Mouse (Mus musculus) midbrain, postnatal 0 days (tissue): ENCODE results near the gene Cnot4. TPM values are rescaled to one million over a fixed set of nuclear protein-coding genes. Genes with fewer than 3 reads are reported as not detected.
"Not testable (repeated sequence)": the region's sequence is repeated elsewhere in the genome, so short reads cannot be mapped to it uniquely, and the experiment has no call there.

Experiments
- ATAC-seq: fragments of 200-750 bp; cut with Nextera tagmentation; 2 replicates; pipeline ENCODE4 v1.8.0; 2017; ENCODE audit warnings: moderate number of reproducible peaks, mild to moderate bottlenecking, moderate TSS enrichment, moderate library complexity; ENCODE audit not compliant: low FRiP score
- DNase-seq: peaks from one replicate; pipeline ENCODE4 v3.0.0-alpha.2; 2015; ENCODE audit warnings: low spot score
- H3K27ac ChIP-seq: fragments of 300-500 bp; sonication (generic); 2 replicates; pipeline ENCODE4 v1.5.1; 2014; ENCODE audit warnings: low read depth, mild to moderate bottlenecking, low read length, mixed read lengths
- H3K27me3 ChIP-seq: fragments of 300-500 bp; sonication (generic); 2 replicates; pipeline ENCODE4 v1.6.1; 2014; ENCODE audit warnings: low read length, control low read depth, mixed read lengths; ENCODE audit not compliant: insufficient read depth
- H3K36me3 ChIP-seq: fragments of 300-500 bp; sonication (generic); 2 replicates; pipeline ENCODE4 v1.6.1; 2014; ENCODE audit warnings: low read length, control low read depth, mixed read lengths; ENCODE audit not compliant: insufficient read depth
- H3K4me1 ChIP-seq: fragments of 300-500 bp; sonication (generic); 2 replicates; pipeline ENCODE4 v1.6.1; 2014; ENCODE audit warnings: mild to moderate bottlenecking, control low read depth, antibody characterized with exemption, low read length, mixed read lengths; ENCODE audit not compliant: insufficient read depth
- H3K4me2 ChIP-seq: fragments of 300-500 bp; sonication (generic); 2 replicates; pipeline ENCODE4 v1.6.1; 2014; ENCODE audit warnings: low read depth, mild to moderate bottlenecking, low read length, mixed read lengths; ENCODE audit not compliant: poor library complexity, severe bottlenecking
- H3K4me3 ChIP-seq: fragments of 300-500 bp; sonication (generic); 2 replicates; pipeline ENCODE4 v1.5.1; 2014; ENCODE audit warnings: low read depth, mild to moderate bottlenecking, low read length, moderate library complexity
- H3K9ac ChIP-seq: fragments of 300-500 bp; sonication (generic); replicated peaks from 2 replicates; pipeline ENCODE4 v1.6.1; 2014; ENCODE audit warnings: mild to moderate bottlenecking, low read length, moderate library complexity, mixed read lengths; ENCODE audit not compliant: poor library complexity, severe bottlenecking
- H3K9me3 ChIP-seq: fragments of 300-500 bp; sonication (generic); 2 replicates; pipeline ENCODE4 v1.6.1; 2016; ENCODE audit warnings: low read length, control low read depth
- CTCF ChIP-seq: IDR thresholded peaks from 2 replicates; pipeline ENCODE4 v1.5.1; 2016; ENCODE audit warnings: antibody characterized with exemption, mild to moderate bottlenecking
- WGBS: fragments of 180-500 bp; shearing (Covaris S2); extraction: QIAGEN DNeasy Blood & Tissue Kit; methylation state at CpG from one replicate; pipeline ENCODE4 v1.1.7; 2014; 5-methylcytosine and 5-hydroxymethylcytosine counted together
- polyA plus RNA-seq: library from polyadenylated mRNA; unstranded; fragments of >200 nt; fragmentation: Nextera tagmentation; extraction: Ambion mirVana; gene quantifications from 2 replicates; pipeline ENCODE4 v1.2.1, GENCODE M21; 2015
- total RNA-seq: library from RNA; depleted of rRNA; stranded (reverse); fragments of >200 nt; gene quantifications from 2 replicates; pipeline ENCODE4 v1.2.3, GENCODE M21; 2014; rRNA removed

Cnot4 gene
- total RNA-seq = 28.4 and 33.9 TPM in 2 replicates
- polyA plus RNA-seq = 28.0 and 29.9 TPM in 2 replicates

DNA sequence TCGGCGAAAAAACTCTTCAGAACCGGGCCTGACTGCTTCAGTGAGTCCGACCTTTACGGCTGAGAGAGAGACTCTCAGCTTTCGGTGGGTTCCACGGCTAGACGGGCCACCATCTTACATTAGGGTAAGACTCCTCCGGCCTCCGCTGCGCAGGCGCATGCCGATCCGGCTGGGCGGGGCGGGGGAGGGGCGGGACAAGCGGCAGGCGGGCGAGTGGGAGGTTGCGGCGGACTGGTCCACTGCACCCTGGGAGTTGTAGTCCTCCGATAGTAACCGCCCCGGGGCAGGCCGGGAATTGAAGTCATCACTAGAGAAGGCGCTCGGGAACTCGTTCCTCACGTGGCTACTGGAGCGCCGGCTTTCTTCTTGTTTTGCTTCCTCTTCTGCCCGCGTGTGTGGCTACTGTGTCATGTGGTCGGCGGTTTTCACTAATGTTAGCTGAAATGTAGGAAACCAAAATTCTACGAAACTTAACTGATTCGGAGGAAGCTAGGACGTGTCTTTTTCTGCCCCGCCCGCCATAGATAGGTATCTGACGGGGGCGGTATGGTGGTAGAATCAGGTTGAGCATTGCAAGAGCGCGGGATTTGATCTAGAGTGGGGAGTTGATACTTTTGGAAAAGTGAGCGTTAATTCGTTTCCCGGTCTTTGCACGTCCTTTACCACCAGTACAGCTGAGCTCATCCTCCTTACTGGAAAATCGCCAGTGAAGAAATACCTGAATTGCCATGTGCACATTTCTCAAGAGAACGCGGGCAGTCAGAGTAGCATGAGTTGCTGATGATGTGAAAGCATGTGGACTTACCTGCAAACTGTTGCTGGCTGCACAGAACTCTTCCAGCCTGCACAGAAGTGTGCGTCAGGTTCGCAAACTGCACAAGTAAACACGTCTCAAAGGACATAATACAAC is at the start of gene Cnot4:
TSS of gene Cnot4 (minus strand) at position 146 of the 910 bp plus-strand sequence.
- H3K27ac ChIP-seq = peak within 1 kb of the TSS; percentile 89
- under 1% methylated on average over 54 of the region's 55 CpGs for WGBS

DNA sequence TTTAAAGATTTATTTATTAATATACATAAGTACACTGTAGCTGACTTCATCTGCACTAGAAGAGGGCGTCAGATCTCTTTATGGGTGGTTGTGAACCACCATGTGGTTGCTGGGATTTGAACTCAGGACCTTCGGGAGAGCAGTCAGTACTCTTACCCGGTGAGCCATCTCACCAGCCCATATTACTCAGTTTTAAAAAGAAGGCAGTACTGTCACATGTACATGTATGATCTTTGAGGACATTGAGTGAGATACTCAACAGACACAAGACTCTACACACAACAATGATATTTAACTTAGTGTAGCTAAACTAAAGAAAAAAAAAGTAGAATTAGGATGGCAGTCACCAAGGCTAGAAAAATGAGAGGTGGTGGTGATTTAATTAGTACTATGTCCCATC is 45.8 kb upstream of the Cnot4 start:
- DNase-seq, H3K27ac ChIP-seq, H3K36me3 ChIP-seq, H3K27me3 ChIP-seq, H3K9me3 ChIP-seq, H3K4me3 ChIP-seq, H3K4me2 ChIP-seq, ATAC-seq, H3K9ac ChIP-seq, H3K4me1 ChIP-seq: not testable (repeated sequence)
- WGBS = 97% methylated on average over 3 of the region's 3 CpGs

More for the DNA sequence above, at the start of gene Cnot4:
- Histone ChIP-seq H3K9me3 (no peaks in the 10 kb centered on the region), H3K9ac (peak within 1 kb of the TSS; percentile 86), H3K36me3 (no peaks in the 10 kb centered on the region), H3K4me3 (peak within 1 kb of the TSS; percentile 82), H3K4me1 (peaks cover 2% of the 10 kb centered on the region; the same call in 1 of the 2 replicates), H3K4me2 (peak within 1 kb of the TSS; percentile 86), H3K27me3 (no peaks in the 10 kb centered on the region)
- no peak; the same call in 1 of the 2 replicates for TF ChIP-seq CTCF
- DNase-seq (peak; percentile 99), ATAC-seq (peak; percentile 99)

DNA sequence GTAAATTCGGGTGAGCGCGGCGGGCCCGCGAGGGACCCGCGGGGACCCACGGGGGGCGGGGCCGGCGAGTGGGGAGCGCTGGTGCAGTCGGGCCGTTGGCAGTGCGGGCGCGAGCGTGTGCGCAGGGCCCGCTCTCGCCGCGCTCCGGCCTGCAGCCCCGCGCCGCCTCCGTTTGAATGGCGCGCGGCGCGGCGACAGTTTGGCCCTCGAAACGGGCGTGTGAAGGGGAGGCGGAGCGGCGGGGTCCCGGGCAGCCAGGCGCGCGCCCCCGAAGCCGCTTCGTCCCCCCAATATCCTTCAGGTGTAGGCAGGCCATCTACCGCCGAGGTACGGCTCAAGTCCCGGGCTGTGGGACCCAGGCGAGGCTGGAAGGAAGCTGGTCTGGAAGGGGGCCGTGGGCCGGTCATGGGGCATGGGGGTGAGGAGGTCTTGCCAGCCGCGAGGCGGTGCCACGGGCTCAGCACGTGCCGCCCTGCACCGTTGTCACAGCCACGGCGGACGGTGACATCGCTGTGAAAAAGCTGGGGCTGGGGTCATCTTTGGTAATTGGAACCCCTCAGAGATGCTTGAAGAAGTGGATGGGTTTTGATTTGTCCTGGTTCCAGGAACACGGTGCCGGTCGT is 44.2 kb upstream of the Cnot4 start:
- Histone ChIP-seq H3K4me1 (no peaks in the 10 kb centered on the region), H3K27me3 (no peaks in the 10 kb centered on the region), H3K36me3 (no peaks in the 10 kb centered on the region), H3K9me3 (no peaks in the 10 kb centered on the region), H3K4me2 (peak overlapping the region; percentile 82), H3K4me3 (peak overlapping the region; percentile 91), H3K9ac (peak overlapping the region; percentile 91), H3K27ac (peak overlapping the region; percentile 99)
- no peak for TF ChIP-seq CTCF
- WGBS = under 1% methylated on average over 66 of the region's 69 CpGs
- peak; percentile 45 for DNase-seq
- peak; percentile 85 for ATAC-seq

DNA sequence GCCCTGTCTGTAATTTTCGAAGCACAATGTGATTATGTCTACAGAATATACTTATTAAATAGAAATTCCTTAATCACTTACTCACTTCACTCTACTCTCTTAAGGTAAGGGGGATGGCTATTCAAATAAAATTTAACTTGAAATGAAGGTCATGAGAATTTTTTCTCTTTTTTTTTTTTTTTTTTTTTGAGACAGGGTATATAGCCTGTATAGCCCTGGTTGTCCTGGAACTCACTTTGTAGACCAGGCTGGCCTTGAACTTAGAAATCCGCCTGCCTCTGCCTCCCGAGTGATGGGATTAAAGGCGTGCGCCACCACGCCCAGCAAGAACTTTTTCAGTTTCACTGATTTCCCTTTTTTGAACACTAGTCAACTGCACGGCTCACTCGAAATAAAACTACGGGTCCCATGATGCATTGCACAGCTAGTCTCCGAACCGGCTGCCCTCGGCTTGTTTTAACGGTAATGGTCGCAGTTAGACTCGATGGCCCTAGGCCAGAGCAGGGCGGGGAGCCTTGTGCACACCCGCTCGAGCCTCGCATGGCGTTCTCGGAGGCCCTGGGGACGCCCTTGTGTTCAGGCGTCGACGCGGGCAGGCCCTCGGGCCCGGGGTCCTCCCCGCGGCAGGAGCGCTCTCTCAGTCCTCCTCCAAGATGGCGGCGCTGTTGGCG is 43.6 kb upstream of the Cnot4 start, which contains the start of gene Nup205:
TSS of gene Nup205 (plus strand) at position 443 of the 671 bp plus-strand sequence.
- 3% methylated on average over 34 of the region's 34 CpGs for WGBS

DNA sequence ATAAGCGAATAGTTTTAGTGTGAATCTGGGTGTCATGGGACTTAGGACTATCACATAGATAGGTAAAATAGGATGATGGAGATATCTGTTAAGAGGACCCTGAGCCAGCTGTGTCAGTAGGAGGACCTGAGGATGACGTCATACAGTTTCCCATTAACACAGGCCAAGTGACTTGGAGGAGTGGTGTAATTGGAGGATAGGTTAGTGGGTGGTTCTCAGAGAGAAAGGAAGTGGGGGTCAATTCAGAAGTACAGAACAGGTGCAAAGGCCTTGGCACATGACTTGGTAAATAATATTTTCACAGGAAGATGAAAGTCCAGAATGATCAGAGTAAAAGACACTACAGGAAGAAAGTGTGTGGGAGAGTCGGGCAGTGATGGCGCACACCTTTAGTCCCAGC is 39.7 kb upstream of the Cnot4 start:
- no peak for TF ChIP-seq CTCF
- 94% methylated on average over 4 of the region's 4 CpGs for WGBS
- no peaks in the 10 kb centered on the region for H3K36me3 ChIP-seq
- no peak overlapping the region for H3K9ac ChIP-seq
- H3K9me3 ChIP-seq = no peaks in the 10 kb centered on the region
- ATAC-seq (no peak), DNase-seq (no peak)
- no peak overlapping the region for H3K27ac ChIP-seq
- H3K4me3 ChIP-seq = no peak overlapping the region
- H3K27me3 ChIP-seq = no peaks in the 10 kb centered on the region
- H3K4me2 ChIP-seq = no peak overlapping the region
- no peaks in the 10 kb centered on the region for H3K4me1 ChIP-seq

More for the DNA sequence above, 43.6 kb upstream of the Cnot4 start, which contains the start of gene Nup205:
- Histone ChIP-seq H3K9ac (peak within 1 kb of the TSS; percentile 91), H3K4me3 (peak within 1 kb of the TSS; percentile 91), H3K4me2 (peak within 1 kb of the TSS; percentile 82), H3K27me3 (no peaks in the 10 kb centered on the region), H3K27ac (peak within 1 kb of the TSS; percentile 99), H3K4me1 (no peaks in the 10 kb centered on the region), H3K36me3 (no peaks in the 10 kb centered on the region), H3K9me3 (no peaks in the 10 kb centered on the region)
- ATAC-seq (peak; percentile 93), DNase-seq (peak; percentile 90)
- TF ChIP-seq CTCF = peak; percentile 18; the same call in 1 of the 2 replicates
